Mouse (Mus musculus) monocyte, adult 2 months (primary cell): ENCODE results near the gene Sacm1l.

ENCODE experiments used
- DNase-seq, 2 experiments: peaks; one replicate each; pipeline ENCODE4 v3.0.0; 2022; ENCODE audit warnings: low spot score in 2 of 2, low read depth in 1 of 2

Sacm1l gene

DNA sequence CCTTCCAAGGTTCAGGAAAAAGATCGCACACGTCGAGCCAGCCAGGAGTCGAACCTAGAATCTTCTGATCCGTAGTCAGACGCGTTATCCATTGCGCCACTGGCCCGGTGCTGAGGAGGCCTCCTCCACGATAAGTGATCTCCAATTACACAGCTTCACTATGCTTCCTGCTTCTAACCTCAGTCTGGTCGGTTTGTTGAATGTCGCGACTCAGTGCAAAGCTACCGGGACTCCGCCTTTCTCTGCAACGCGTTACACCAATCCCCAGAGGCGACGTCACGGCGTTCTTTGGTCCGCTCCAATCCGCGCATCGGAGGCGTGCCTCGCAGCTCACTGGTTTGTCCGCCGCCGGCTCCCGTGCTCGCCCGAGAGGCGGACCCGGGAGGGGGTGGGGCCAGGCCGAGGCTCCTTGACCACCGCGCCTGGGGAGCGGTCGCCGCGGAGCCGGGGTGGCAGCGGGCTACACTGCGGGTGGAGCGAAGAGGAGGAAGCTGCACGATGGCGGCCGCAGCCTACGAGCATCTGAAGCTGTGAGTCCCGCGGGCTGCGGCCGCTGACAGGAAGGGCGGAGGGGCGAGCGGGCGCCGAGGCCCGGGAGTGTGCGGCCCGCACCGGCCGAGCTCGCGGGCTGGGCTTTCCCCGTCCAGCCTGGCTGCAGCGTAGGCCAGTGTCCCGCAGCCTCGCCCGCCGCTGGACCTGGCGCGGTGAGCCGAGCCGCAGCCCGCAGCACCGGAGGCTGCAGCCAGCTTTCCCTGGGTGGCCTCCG lies at the start of gene Sacm1l:
Gene Sacm1l, plus strand, starts transcription at position 368 of the 766 bp plus-strand sequence.
- peak; percentile 94 to 96 for DNase-seq

DNA sequence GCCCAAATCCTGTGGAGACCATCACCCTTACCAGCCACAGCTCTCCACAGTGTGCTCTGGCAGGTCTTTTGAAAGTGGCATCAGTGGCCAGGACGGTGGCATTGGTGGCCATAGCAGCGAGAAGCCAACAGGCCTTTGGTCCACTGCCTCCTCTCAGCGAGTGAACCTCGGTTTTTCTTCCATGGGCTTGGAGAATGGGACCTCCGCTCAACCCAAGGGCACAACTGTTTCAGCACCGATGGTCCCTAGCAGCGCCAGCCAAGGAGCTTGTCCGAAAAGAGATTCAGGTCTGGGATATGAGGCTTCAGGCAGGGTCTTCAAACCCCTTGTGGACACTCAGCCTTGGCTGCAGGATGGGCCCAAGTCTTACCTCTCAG lies 49.7 kb upstream of the Sacm1l start:
- no peak for DNase-seq

DNA sequence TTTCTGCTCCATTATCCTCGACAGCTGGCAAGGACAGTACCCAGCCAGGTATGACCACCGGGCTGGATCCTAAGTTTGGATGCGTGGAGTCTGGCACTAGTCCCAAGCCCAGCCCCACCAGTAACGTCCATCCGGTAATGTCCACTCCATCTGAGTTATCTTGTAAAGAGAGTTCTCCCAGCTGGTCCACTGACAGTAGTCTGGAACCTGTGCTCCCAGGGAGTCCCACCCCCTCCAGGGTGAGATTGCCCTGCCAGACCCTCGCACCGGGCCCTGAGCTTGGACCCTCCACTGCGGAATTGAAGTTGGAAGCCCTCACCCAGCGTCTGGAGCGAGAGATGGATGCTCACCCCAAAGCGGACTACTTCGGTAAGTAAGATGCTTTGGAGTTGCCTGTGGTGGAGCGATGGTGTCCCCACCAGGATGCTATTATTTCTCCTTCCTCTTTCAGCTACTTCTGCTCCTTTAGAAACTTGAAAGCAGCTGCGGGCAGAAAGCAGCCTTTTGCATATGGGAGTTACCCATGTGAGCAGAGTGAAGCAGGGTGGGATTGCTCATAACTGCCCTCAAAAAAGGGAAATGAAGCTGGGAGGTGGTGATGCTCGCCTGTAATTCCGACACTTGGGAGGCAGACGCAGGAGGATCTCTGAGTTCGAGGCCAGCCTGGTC lies 49.2 kb upstream of the Sacm1l start:
- peak; percentile 69 to 73 for DNase-seq

DNA sequence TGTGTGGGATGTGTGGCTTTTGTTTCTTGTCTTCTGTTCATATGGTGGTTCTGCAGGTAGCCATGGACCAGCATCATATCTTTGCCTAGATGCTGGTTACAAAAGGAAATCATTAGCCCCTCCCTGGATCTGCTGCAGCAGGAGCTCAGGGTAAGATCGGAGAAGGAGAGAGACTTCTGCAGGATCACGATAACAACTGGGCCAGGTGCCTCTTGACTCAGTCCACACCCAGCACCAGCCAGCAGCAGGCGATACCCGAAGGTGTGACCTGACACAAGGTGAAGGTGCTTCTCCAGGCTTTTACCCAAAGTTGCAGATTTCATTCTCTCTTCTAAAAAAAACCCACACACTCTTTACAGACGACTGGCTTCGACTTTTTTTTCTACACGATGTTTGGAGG lies 48.4 kb upstream of the Sacm1l start:
- DNase-seq: no peak

DNA sequence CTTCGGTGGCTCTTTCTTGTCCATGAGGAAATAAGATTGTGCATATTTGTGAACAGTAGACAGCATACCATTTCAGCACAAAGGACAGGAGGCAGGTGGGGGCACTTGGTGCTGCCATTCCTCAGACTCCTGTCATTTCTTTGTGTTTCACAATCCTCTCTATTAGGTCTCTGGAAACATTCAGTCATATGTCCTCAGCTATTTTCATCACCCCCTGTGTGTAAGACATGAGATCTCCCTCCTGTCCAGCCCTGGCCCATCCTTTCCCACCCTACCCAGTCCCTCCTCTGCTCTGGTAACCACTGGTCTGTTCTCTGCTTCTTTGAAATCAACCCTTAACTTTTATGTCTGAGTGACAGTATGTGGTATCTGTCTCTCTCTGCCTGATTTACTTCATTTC lies 46.0 kb upstream of the Sacm1l start:
- DNase-seq: no peak

DNA sequence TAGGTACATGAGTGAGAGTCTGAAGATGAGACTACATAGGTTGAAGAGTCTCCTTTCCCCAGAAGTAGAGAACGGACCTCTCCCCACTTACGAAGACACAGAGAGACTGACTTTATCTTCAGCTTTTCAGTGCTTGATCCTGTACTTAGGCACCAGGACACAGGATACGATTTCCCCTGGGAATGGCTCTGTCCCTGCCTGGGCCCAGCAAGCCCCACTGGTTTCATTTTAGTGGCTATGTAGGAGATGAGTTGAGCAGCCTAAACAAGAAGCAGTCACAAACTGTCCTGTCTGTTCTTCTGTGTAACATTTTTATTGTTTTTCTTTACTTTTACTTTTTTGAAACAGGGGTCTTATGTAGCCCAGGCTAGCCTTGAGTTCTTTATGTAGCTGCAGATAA lies 44.7 kb upstream of the Sacm1l start:
- DNase-seq: no peak

DNA sequence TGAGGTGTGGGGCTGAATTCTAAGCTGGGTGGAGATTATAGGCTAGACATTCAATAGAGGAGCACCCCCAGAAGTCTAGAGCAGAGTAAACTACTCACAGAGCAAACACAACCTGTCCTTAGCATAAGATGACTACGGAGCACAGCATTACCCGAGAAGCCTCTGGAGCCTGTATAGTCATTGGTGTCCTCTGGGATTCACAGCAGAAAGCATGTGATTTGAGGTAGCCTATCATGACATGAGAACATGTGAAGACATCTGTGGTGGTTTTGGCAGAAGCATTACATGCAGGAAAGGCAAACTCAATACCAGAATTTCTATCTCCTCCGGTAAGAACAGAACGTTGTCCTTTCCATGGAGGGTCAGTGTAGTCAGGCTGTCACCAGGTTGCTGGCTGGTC lies 44.0 kb upstream of the Sacm1l start:
- DNase-seq: no peak

DNA sequence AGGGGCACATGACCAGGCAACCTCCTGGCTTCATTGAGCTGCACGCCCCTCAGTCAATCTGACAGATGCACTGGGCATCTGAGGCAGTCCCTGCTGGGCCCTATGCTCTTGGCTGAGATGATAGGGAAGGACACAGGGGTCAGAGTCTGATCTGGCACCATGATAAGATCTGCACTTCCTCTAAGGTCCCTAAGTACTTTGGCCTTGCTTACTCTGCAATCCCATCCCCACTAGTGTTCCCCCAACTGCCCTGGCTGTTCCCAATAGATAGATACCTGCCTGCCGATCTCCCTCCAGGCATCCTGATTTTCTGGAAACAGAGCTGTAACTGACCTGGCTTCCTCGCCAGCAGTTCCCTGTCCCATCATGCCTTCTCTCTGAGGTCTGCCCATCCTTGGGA lies 42.9 kb upstream of the Sacm1l start:
- DNase-seq: no peak

DNA sequence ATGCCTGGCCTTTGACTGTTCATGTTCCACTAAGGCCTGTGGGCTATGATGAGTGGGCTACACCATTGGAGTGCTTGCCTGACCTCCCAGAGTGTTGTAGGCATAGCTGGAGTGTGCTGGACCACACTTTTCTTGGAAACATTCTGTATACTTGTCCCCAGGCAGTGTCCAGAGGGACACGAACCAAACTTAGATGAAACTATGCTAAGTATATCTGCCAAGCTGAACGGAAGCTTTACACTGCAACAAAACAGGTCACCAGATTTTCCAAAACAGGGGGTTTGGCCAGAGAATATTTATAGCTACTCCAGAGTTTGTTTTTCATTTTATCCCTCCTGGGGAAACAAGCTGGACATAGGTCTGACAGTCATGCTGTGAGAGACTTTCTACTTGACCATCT lies 40.5 kb upstream of the Sacm1l start:
- DNase-seq: no peak

DNA sequence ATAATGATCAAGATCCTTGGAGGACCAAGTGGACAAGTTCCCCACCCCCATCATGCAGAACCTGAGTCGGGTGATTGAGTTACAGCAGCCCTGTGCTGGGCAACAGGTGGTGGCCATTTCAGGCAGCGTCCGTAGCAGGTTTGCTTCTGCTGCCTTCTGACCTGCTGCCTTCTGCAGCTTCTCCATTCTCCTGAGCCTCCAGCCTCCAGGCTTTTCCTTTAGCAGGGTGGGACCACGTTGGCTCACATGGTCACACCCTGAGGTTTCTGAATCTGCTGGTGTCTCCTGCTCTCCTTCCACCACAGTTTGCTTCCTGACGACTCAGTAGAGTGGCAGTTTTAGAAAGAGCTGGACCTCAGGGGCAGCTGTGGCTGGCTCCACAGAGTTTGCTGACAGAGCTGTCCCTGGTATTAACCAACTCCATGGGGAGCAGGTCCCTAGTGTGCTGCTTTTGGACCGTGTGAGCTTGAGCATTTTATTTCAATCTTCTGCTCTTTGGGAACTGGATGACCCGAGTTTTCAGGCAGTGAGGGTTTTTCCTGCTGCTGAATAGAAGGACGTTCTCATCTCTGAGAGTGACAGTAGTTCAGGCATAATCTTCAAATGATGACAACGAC lies 39.7 kb upstream of the Sacm1l start:
- DNase-seq: no peak

DNA sequence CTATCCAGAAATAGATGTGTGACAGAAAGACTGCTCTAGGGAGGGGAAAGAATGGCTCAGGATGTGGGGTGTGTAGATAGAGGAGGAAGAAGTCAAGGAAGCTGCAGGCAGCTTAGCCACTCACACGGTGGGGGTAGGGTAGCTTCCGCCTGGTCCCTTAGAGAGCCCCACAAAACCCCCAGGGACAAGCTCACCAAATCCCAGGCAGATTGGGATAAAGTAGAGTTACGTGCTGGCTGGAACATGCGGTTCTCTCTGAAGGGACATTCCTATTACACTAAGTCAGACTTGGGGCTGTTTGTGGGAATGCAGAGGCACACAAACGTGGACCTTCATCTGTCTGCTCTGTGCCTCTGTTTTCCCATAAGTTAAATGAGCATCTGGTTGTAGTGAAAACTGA lies 38.6 kb upstream of the Sacm1l start:
- no peak for DNase-seq

DNA sequence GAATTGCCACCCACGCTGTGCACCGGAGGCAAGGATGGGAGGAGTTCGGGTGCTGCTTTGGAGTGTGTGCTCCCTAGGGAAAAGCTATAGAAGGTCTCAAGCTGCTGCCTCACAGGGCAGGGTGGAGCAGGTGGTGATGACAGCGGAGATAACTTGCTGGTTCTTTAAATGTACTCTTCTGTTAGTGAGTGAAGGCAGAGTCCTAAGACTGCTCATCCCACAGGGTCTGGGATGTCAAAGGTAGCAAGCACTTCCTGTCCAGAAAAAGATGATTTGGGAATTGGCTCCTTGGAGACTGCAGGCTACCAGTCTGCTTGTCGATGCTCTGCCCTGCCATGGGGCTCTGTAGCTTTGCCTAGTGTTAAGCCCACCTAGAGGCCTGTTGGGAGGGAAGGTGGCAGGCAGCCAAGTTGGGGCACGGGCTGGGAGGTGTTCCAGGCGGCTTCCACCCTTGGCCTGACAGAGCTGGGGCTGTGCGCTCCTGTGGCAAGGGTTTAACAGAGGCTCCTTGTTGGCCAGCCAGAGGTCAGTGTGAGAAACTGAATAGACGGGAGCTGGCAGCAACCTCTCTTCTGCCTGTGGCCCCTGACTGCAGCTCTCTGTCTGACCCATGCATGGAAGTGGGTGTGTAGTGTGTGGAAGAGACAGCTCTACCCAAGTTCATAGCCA lies 37.5 kb upstream of the Sacm1l start:
- DNase-seq: no peak

DNA sequence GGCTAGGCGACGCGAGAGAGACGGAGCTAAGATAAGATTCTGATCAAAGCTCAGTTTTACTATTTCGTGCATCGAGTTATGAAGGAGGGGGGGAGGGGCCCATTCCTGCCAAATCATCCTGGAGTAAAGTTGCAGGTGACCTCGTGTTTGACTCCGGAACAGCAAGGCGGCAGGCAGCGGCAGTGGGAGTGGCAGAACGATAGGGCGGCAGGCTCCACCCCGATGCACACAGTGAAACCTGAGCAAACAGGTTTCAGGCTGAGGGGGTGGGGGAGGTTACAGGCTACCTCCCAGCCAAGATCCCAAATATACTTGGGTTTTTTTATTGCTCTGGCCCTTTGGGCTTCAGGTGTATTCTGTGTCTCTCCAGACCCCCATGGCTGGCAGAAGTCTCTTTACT lies 32.9 kb upstream of the Sacm1l start:
- DNase-seq: no peak

DNA sequence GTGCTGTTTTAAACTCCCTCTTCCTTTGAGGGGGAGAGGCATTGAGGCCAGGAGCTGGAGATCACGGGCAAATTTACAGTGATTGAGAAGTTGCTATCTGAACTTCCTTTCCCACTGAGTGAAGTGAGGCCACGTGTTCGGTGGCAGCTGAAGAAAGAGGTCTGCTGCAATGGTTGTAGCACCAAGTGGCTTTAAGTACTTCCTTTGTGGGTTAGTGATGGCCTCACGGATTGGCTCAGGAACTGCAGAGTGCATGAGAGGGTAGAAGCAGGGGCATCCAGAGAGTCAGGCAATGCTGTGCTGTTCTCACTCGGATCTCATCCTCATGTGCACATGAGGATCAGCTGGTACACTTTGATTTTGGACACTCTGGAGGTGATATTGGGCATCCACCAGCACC lies 31.7 kb upstream of the Sacm1l start:
- no peak for DNase-seq

DNA sequence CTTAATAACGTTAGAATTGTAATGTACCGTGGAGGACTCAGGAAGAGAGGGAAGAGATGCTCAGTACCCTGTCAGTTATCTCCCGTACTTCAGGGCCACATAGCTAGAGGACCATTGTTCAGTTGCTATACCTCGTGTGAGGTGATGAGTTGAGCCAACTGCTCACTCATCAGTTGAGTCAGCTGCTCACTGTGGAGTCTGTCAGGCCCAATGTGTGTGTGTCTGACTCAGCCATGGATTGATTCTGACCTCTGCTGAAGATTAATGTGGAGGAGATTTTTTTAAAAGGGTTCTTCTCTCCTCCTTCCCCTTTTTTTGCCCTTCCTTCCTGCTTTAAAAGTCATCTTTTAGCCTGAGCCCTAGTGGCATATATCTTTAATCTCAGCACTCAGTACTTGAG lies 29.1 kb upstream of the Sacm1l start:
- no peak for DNase-seq

DNA sequence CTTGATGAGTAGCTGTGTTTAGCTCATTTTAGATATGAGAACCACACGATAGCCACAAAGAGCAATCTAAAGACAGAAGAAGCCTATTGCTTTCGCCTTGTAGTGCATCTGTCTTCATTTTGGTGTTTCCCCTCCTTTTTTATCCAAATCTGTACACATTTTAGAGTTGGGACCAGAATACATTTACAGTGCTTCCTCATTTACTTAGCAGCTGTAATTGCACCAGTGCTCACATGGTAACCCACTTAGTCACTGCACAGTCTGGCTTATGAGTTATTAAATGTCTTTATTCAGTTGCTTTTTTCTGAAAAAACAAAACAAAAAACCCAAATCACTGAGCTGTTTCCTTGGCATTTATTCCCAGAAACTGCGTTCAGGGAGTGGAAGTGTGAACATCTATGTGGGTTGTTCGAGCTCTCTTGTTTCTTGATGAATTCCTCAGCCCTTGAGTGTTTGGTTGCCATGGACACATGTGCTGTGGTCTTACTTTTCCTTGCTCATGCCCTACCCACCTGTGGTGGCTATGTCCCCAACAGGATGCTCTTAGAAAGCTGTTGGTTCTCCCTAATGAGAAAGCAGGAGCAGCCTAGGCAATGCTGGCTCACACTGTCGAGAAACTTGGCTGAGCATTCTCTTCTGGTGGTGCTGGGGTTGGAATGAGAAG lies 26.3 kb upstream of the Sacm1l start:
- DNase-seq: no peak

DNA sequence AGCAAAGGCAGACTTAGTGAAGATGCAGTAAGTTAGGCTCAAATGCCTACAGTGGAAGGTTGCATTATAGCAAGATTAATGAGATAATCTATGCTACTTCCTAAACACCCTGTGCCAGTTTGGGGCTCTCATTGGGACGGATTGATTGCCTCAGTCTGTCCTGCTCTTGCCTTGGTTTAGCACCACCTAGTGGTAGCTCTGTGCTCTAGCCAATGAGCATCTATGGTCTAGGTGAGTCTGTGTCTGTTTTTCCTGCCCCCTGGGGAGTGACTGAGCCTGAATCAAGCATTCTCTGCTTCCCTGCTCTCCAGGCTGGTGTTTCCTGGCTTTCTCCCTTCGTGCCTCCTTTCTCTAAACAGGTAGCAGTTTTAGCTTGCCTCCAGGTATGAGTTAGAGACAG lies 25.2 kb upstream of the Sacm1l start:
- DNase-seq: peak in 1 of 2 experiments; percentile 23

DNA sequence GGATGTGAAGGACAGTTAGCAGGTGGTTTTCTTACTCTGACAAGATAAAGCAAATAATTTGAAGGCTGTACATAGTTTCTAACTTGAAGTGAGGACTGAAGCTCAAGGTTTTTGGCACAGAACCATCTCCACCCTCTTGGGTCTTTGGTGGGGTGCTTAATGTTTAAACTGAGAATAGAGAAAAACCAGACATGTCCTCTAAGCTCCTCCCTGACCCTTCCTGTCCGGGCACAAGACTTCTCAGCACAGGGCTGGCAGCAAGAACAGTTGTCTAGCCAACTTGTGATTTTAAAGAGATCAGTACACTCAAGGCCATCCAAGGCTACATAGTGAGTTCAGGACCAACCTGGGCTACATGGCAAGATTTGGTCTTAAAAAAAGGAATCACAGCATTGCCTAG lies 24.0 kb upstream of the Sacm1l start:
- DNase-seq: no peak

DNA sequence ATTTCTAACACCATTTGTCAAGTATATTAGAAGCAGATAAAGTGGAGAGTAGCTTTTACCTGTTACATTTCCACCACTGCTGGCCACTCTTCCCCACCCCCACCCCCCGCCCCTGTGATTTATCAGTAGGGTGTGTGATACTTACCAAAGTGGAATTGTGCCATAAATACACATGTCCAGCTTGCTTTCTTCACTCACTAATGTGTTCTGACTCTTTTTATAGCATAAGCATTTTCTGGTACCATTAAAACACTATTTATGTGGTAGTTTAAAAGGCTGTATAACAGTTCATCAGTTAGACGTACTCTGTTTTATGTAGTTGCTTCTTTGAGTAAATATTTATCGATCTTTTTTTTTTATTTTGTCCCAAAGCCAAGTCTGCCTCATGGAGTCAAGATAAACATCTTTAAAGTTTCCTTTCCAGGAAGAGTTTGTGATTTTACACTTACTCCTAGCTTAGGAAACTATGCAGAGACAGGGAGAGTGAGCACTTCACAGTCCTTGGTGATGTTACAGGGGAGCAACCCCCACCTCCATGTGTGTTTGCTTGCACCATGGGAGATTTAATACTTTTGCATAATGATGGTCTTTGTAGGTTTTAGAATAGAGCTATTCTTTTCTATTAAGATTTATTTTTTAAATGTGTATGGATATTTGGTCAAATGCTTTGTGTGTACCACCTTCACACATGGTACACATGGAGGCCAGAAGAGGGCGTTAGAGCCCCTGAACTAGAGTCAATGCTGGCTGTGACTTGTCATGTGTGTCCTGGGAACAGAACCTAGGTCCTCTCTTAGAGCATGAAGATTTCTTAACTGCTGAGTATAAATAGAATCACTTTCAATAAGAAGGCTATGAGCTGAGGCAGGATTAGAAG lies 23.1 kb upstream of the Sacm1l start:
- DNase-seq: no peak

DNA sequence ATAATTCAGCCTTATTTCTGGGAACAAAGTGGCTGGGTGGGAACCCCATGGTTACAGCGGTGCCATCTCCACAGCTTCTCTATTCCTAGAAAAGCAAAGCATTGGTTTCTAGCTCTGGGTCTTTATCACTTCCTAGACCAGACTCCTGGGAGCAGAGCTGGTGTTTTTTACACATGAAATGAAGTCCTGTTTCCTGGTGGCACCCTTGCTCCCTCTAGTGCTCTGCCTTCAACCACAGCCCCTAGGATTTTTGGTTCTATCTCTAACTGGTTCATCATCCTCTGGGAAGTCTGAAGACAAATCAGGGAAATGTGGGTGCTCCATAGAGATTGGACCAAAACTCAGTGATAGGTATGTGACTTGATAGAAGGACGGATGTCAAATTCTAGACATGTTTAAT lies 22.2 kb upstream of the Sacm1l start:
- DNase-seq: no peak

DNA sequence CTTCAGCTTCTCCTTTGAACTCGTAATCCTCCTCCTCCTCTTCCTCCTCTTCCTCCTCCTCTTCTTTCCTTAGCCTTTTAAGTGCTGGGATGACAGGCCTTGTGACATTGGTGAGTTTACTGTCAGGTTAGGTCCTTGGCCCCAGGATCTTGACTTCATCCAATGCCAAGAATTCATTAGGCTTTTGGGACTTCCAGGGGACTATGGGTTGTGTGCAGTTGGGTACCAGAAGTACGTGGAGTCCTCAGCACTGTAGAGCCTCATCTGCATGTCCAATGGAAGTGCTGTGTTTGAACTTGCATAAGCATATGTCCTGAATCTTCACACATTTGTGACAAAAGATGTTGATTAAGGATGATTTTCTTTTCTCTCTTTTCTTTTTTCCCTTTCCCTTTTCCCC lies 20.6 kb upstream of the Sacm1l start:
- DNase-seq: no peak
